Mouse (Mus musculus) T-helper 1 cell (primary cell): Measurements from ENCODE around the gene Tulp1.
"Not testable (repeated sequence)": the region's sequence is repeated elsewhere in the genome, so short reads cannot be mapped to it uniquely, and the experiment has no call there.

Experiments used
- in situ Hi-C: fragments of 300-600 bp; cut with MboI, MseI; formaldehyde crosslinking; loops from one replicate; pipeline ENCODE4 v1.15.1; 2025; ENCODE audit warnings: high pct_unique_total_duplicates

Tulp1 gene

DNA sequence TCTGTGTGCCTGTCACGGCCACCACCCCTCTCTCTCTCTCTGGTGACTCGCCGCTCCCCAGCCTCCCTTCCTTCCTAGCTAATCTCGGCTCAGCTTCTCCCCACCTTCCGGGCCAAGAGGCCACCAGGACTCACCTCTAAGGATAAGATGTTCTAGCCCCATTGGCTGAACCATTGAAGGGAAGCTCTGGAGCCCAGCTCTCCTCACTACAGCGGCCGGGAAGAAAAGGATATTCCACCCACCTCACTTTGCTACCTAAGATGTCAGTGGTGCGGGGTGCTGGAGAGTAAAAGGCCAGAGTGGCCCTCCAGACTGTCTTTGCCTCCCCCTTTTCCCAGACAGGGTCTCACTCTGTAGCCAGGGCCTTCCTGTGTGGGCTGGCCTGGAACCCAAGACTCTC is at the start of gene Tulp1:
Gene Tulp1, minus strand, starts transcription at position 101 of the 400 bp plus-strand sequence.
- in situ Hi-C loops, result no loop called here

DNA sequence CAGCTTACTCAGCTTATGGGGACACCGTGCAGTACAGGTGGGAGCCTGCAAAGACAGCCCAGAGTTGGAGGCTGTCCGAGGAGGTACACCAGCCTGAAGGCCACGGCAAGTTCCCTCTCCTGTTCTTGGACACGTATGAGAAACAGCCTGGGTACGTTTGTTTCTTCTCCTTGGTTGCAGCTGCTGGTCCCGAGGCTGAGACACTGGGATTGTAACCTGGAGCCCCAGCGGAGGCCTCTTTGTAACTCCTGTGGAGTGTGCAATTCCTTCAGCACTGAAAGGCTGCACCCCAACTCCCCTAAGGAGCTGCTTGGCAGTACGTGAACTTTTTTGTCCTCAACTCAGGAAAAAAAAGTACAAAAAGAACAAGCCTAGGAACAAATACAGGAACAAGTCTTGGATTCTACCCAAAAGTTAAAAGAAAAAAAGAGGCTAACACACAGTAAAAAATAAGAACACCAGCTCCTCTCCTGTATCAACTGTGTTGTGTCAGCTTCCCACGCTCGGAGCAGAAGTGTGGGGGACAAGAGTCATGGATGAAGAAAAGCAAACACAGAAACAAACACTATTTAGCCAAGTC is 46.4 kb upstream of the Tulp1 start:
- in situ Hi-C loops, result no loop called here

DNA sequence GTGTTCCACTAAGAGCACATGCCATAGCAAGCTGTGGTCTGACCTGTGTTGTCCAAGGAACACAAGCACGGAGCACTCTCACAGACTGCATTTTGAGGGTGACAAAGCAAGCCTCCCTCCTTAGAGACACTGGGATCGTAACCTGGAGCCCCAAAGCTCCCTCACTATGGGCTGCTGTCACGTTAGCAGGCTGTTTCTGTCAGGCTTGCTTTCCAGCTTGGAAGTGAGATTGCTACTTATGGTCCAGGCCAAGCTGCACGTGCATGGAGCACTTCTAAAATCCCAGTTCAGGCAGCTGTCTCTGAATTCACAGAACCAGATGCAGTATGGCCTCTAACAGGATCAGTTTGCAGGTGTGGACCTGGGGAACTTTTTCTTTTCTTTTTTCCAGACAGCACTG is 45.7 kb upstream of the Tulp1 start:
- in situ Hi-C loops, result no loop called here

- in situ Hi-C loops, result no loop called here
These were observed 43.4 kb upstream of the Tulp1 start for GRCm38 (mm10) chr17:28408251-28408918.

DNA sequence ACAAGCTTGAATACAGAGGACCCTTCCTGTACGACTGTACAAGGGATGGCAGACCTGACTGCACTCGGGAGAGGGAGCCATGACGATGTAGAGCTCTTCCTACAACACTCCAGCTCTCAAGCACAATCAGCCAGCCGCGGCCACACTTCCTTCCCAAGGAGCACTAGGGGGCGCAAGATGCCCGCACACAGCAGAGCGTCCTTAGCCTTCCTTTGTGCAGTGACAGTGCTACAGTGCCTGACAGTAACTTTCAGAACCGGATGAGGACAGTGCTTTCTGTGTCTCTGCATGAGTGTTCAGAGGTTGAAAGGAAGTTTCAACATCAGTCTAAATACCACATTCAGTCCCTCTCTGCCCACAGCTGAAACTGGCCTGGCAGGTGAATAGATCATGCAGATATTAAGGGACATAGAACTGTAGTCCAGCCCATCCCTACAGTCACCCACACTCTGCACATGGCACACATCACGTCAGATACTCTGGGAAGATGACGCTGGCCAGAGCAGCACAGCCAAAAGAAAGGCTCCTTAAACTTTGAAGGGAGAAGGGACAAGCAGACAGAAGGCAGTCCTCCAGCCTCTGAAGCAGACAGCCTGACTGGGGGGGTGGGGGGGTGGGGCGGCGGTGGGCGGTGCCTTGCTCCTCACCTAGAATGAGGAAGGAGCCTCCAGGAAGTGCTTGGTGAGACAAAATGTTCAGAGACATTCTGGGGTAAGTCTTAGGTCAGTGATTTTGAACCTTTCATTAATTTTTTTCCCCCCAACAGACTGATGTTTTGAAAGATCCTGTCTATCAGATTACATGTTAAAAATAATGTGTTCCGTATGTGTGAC is 42.6 kb upstream of the Tulp1 start:
- in situ Hi-C loops, result no loop called here

- in situ Hi-C loops, result no loop called here
These were observed 41.4 kb upstream of the Tulp1 start for GRCm38 (mm10) chr17:28406471-28406870.

DNA sequence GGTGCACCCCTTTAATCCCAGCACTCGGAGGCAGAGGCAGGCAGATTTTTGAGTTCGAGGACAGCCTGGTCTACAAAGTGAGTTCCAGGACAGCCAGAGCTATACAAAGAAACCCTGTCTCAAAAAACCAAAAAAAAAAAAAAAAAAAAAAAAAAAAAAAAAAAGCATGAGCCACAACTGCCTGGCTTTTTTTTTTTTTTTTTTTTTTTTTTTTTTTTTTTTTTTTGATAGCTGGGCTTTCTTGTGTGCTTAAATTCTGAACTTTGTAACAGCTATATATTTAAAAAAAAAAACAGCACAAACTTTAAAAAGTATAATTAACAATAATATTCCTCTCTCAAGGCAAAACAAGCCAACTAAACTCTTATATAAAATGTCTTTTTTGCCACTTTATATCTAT is 39.7 kb upstream of the Tulp1 start:
- in situ Hi-C loops, result not testable (repeated sequence)

DNA sequence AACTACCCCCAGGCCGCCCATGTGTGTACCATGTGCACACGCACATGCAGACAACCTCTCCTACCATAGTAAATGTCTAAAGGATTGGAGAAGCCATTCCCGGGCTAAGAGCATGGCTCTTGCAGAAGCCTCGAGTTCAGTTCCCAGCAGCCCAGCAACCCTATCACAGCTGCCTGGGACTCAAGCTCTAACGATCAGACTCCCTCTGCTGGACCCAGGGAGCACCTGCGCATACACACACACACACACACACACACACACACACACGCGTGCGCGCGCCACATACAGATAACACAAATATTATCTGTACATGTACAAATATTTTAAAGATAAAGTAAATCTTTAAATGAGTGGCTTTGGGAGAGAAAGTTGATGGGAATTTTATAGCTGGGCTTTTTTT is 39.3 kb upstream of the Tulp1 start:
- in situ Hi-C loops, result no loop called here

- in situ Hi-C loops, result no loop called here
These were observed 30.0 kb upstream of the Tulp1 start for GRCm38 (mm10) chr17:28394994-28395393.

DNA sequence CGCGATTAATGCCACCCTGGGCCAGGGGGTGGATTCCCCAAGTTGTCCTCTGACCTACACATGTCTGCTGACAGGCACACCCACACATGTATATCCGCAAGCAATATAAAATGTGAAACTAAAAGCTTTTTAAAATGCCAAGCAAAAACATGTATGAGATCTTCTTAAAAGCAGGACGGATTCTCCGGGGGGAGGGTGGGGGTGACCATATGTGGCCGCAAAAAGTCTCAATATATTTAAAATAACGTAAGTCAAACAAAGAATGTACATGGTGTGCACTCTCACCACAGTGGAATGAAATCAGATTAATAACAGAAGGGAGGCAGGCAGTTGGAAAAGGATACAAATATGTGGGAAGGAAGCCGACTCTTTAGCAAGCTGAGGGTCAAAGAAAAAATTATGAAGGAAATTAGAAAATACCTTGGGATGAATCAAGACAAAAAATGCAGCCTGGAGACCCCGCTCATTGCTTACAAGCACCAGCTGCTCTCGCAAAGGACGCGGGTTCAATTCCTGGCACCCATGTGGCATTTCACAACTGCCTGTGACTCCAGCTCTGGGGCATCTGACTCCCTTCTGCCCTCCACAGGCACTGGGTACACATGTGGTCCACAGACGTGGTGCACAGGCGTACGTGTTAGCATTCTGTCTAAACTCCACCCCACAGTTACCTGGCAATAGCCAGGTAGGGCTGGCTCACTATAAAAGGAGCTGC is 29.2 kb upstream of the Tulp1 start:
- in situ Hi-C loops, result no loop called here

DNA sequence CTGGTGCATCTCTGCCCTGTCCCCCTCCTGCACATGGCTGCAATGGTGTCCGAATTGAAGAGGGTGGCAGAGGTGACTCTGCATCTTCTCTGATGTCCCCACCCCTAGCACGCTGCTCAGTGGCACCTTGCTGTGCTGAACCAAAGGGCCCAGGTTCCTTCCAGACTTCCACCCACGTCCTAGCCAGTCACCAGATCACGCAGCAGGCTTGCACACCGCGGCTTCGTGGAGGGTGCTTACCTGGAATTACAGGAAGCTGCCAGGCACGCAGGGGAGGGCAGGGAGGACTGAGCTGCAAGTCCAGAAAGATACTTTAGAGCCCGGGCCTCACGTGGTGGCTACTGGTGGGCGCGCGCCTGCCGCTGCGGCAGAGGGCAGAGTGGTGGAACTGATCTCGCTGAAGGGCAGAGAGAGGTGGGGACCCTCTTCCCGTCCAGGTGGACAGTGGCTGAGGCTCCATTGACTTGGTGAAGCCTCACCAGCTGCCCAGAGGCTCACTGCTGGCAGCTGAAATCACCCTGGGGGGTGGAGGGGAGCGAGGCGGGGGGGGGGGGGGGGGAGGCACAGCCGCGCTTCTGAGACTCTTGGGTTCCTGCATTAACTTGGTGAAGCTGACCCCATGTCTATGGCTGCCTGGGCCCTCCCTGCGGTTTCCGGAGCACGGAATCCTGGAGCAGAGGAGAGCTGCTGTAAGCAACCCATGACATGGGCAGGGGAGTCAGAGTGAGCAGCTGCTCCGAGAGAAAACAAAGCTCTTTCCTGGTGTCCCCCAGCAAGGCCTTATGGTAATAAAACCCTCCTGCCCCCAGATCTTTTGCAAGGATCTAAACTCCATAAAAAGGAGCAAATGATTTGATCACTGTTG is 26.8 kb upstream of the Tulp1 start:
- in situ Hi-C loops, result no loop called here

DNA sequence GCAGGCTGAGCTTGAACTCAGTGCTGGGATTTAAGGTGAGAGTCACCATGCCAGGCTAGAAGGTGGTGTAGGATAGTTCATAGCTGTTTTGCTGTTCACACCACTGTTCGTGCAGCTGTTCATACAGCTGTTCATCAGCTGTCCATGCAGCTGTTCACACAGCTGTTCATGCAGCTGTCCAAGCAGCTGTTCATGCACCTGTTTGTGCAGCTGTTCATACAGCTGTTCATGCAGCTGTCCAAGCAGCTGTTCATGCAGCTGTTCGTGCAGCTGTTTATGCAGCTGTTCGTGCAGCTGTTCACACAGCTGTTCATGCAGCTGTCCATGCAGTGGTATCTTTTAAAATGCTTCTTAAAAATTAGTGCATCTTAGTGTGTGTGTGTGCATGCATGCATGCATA is 23.5 kb upstream of the Tulp1 start:
- in situ Hi-C loops, result loop anchor here (5.0 kb wide), 1 partner anchor 149 kb away; no protein-coding TSS in a partner anchor

DNA sequence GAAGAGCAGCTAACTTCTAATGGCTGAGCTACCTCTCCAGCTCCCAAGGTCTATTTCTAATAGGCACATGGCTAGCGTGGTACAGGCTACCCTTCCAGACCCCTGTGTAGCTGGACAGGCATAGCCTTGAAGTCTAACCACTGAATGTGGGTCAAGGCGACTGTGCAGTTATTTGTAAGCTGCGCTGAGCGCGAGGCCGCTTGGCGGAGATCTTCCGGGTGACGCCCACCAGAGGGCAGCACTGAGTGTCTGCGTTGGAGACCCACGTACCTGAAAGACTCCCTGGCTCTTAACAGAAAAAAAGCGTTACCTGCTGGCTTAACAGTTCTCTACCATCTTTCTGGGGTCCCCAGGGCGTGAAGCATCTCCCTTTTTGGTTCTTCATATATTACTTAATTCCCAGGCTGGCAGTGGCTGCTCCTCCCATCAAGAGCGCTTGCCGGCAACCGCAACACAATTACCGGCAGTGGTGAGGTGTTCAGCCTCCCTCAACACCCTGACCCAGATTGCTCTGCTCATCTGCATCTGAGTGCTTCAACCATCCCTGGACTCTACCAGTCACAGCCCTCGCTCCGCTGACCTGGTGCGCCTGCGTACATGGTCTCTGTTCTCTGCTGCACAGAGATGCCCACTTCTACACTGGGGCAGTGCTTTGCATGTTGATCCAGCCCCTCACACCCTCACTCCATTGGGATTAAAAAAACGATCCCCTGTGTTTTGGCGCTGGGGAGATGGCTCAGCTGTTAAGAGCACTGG is 21.3 kb upstream of the Tulp1 start:
- in situ Hi-C loops, result loop anchor here (5.0 kb wide), 1 partner anchor 151 kb away; no protein-coding TSS in a partner anchor

GRCm38 (mm10) chr17:28384298-28384697 is 19.3 kb upstream of the Tulp1 start:
- in situ Hi-C loops, result no loop called here

DNA sequence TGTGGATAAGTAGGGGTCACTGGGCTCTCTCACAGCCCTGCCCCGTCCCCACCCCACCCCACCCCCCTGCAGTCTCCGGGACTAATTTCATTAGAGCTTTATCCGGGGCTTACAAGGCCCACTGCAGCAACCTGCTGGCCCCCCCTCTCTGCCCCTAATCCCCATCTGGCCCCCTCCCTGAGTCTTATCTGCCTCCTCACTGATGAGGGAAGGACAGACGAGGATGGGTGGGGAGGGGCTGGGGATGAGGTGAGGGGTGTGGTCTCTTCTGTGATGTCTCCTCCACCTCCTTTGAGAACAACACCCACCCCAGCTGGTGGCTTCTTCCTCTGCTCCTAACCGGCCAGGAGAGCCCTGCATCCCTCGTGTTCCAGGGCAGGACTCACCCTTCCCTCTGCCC is 15.2 kb upstream of the Tulp1 start:
- in situ Hi-C loops, result no loop called here

GRCm38 (mm10) chr17:28375592-28376061 is 10.6 kb upstream of the Tulp1 start:
- in situ Hi-C loops, result loop anchor here (5.0 kb wide), 1 partner anchor 98 kb away; no protein-coding TSS in a partner anchor

GRCm38 (mm10) chr17:28374494-28374893 is 9.5 kb upstream of the Tulp1 start:
- in situ Hi-C loops, result no loop called here

GRCm38 (mm10) chr17:28373821-28374220 is 8.8 kb upstream of the Tulp1 start:
- in situ Hi-C loops, result no loop called here

DNA sequence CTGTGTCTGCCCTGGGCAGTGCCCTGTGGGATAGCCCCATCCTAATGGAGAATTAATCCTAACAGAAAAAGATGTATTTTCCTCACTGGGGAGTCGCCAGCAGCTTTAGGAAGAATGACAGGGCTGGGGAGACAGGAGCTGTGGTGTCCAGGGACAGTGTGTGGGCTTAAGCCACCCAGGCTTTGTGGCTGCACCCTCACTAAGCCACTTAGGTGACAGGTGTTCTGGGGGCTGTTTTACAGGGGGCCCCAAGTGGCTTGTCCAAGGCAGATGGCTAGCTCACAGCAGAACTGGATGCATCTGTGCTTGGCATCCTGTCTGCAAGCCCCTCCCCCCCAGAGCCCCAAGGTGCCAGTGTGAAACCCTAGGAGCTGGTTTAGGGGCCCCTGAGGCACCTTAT is 6.9 kb upstream of the Tulp1 start:
- in situ Hi-C loops, result no loop called here

- in situ Hi-C loops, result no loop called here
These were observed 6.3 kb upstream of the Tulp1 start for GRCm38 (mm10) chr17:28371286-28371685.
